Mouse (Mus musculus): ENCODE measurements around the gene Fcer1g. TPM values are rescaled to one million over a fixed set of nuclear protein-coding genes. Genes with fewer than 3 reads are reported as not detected.

Fcer1g gene
- not detected for polyA plus RNA-seq (2017; shearing (Covaris generic))

GRCm38 (mm10) chr1:171234126-171234525, at the start of gene Fcer1g:
Fcer1g (minus strand) TSS chr1:171234365.

DNA sequence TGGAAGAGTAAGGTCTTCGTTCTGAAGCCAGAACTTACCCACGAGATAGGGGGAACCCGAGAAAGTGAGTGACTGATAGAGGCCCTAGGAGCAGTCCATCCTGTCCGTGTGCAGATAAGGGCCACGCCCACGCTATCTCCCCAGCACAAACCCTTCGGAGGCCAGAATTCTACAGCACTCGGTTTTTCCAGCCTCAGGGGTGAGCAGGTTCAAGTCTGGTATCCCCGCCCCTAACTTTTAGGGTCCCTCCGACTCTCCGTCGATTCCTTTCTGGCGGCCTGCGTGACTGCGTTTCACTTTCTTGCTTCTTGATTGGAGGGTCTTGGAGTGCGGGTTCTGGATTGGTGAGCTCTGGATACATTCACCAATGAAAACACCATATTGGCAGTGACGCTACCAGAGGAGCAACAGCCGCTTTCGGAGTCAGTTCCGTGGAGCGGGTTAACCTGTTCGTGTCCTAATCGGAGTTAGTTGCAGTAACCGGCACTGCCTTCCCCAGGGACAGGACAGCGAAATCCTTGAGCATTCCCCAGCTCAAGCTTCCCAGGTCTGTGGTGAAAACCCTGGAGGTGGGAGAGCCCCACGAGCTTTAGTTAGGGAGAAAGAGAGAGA, 46.9 kb upstream of the Fcer1g start, which contains the start of gene Ppox:
Gene Ppox (minus strand): TSS at position 271 of the 612 bp plus-strand sequence.

DNA sequence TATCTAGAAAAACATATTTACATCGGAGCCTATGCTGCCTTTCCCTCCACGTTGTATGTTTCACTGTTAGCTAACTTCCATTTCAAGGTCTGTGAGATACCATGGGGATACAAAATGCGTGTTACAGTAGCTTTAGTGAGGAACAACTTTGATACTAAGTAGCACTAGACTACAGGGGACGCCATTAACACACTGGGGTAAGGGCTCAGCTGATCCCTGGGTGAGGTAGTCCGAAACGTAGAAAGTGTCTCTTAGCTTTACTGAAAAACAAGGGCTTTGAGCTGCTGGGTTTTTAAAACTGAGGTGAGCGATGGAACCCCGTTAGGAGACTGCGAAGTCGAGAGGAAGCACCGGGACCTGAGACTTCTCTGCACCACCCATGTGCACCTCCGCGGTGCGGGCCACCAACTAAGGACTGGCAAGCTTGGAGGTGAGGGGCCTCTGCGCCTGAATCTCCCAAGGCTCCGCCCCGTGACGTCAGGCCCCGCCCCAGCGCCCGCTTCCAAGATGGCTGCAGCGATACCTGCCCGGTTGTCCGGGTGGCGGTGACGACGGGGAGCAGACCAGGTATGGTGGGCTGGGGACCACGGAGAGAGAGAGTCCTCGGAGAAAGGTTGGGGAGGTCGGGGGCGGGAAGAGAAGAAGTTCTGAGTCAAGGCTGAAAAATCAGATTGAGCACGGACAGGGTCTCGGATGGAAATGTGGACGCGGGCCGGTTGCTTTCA, 35.8 kb upstream of the Fcer1g start, which contains the start of gene B4galt3:
Gene B4galt3 (plus strand): TSS at position 481 of the 725 bp plus-strand sequence.

GRCm38 (mm10) chr1:171250680-171251593, 16.8 kb upstream of the Fcer1g start, which contains the start of gene Ndufs2:
Ndufs2 (minus strand) TSS chr1:171251388.

GRCm38 (mm10) chr1:171249913-171250600, 15.9 kb upstream of the Fcer1g start, which contains the start of gene Adamts4:
Adamts4 (plus strand) TSS chr1:171250421.

DNA sequence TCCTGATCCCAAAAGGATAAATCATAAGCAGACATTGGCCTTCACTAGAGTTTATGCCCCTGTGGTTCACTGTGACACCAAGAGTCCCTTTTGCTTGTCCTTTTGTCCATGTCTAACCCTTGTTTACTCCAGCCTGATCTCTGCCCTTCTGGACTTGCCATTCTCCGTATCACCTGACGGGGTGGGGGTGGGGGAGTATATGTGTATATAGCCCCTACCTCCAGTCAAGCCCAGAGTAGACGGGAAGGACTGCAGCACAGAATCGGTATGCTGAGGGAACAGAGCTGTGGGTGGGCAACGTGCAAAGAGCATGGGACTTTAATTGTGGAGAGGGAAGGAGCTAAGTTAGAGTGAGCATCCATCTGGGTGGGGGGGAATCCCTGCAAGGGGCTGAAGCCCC, 9.3 kb downstream of the Fcer1g start, which contains the start of gene Apoa2:
Gene Apoa2 (plus strand): TSS at position 198 of the 400 bp plus-strand sequence.

GRCm38 (mm10) chr1:171222238-171223155, 11.7 kb downstream of the Fcer1g start, which contains the start of gene Tomm40l:
Tomm40l (minus strand) TSS chr1:171222514.

DNA sequence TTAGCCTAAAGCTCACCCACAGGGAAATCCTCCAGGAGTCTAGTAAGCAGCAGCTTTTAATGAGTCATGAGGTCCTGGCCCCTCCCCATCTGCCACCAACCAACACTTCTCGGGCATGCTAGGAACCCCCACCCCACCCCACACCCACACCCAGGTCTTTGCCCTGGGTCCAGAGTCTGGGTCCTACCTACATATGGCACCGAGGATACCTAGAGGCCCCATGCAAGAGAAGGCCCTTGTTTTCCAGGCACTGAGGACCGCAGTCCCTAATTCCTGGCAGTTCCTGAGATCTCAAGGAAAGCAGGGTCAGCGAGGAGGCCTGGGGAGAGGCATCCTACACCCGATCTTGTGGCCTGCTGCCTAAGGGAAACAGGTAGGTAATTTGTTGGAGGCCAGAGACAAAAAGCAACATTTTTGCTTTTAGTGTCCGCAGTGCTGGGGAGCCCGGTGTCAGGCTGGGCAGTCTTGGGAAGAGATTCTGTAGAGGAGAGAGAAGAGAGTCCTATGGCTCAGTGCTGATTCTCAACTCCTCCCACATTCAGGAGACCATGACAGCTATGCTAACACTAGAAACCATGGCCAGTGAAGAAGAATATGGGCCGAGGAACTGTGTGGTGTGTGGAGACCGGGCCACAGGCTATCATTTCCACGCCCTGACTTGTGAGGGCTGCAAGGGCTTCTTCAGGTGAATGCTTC, 20.2 kb downstream of the Fcer1g start, which contains the start of gene Nr1i3:
Gene Nr1i3 (plus strand): TSS at position 170 of the 696 bp plus-strand sequence.

DNA sequence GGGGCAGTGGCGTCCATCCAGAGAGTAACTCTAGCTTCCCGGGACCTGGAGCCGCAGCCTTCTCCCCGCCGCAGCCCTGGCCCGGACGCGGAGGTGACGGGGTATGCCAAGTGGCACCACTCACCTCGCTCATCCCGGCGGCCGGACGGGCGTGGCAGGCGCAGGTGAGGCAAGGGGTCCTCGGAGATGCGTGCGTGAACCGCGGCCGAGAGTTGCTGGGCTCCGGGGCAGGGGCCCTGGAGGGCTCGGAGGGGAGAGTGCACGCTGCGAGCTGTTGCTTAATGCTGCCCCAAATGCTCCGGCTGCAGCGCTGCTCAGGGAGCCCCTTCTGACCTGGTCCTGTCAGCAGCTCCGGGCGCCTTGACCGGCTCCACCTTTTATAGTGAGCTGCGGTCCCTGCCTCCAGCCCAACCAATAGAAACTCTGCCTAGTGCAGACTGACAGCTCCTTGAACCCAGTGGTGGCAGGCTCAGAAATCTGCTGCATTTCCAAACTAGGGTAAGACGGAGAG, 38.2 kb downstream of the Fcer1g start, which contains the start of gene Pcp4l1:
Gene Pcp4l1 (minus strand): TSS at position 382 of the 511 bp plus-strand sequence.

Other genes with a start within 250 kb of the Fcer1g start
- gene Fcgr4, start 215.4 kb downstream of the Fcer1g start, polyA plus RNA-seq (2017; shearing (Covaris generic)): not detected
- gene Fcgr3, start 169.4 kb downstream of the Fcer1g start, polyA plus RNA-seq (2017; shearing (Covaris generic)): 1.3 TPM
- gene Cfap126, start 120.4 kb downstream of the Fcer1g start, polyA plus RNA-seq (2017; shearing (Covaris generic)): not detected
- 119 TPM for gene Sdhc, start 83.8 kb downstream of the Fcer1g start, polyA plus RNA-seq (2017; shearing (Covaris generic))
- not detected for gene Mpz, start 83.7 kb downstream of the Fcer1g start, polyA plus RNA-seq (2017; shearing (Covaris generic))
- not detected for gene Pcp4l1, start 38.1 kb downstream of the Fcer1g start, polyA plus RNA-seq (2017; shearing (Covaris generic))
- gene Nr1i3, start 20.4 kb downstream of the Fcer1g start, polyA plus RNA-seq (2017; shearing (Covaris generic)): 0.37 TPM
- gene Tomm40l, start 11.9 kb downstream of the Fcer1g start, polyA plus RNA-seq (2017; shearing (Covaris generic)): 17.5 TPM
- gene Apoa2, start 9.3 kb downstream of the Fcer1g start, polyA plus RNA-seq (2017; shearing (Covaris generic)): not detected
- 0.12 TPM for gene Adamts4, start 16.1 kb upstream of the Fcer1g start, polyA plus RNA-seq (2017; shearing (Covaris generic))
- 124 TPM for gene Ndufs2, start 17.0 kb upstream of the Fcer1g start, polyA plus RNA-seq (2017; shearing (Covaris generic))
- gene B4galt3, start 36.0 kb upstream of the Fcer1g start, polyA plus RNA-seq (2017; shearing (Covaris generic)): 51.8 TPM
- 62.3 TPM for gene Ppox, start 46.8 kb upstream of the Fcer1g start, polyA plus RNA-seq (2017; shearing (Covaris generic))
- gene Usp21, start 53.6 kb upstream of the Fcer1g start, polyA plus RNA-seq (2017; shearing (Covaris generic)): 57.4 TPM
- 50.7 TPM for gene Ufc1, start 60.7 kb upstream of the Fcer1g start, polyA plus RNA-seq (2017; shearing (Covaris generic))
- 32.6 TPM for gene Dedd, start 94.8 kb upstream of the Fcer1g start, polyA plus RNA-seq (2017; shearing (Covaris generic))
- gene Nit1, start 111.3 kb upstream of the Fcer1g start, polyA plus RNA-seq (2017; shearing (Covaris generic)): 39.4 TPM
- gene Pfdn2, start 111.3 kb upstream of the Fcer1g start, polyA plus RNA-seq (2017; shearing (Covaris generic)): 112 TPM
- gene Klhdc9, start 126.4 kb upstream of the Fcer1g start, polyA plus RNA-seq (2017; shearing (Covaris generic)): not detected
- 0.10 TPM for gene Nectin4, start 135.7 kb upstream of the Fcer1g start, polyA plus RNA-seq (2017; shearing (Covaris generic))
- gene Arhgap30, start 154.6 kb upstream of the Fcer1g start, polyA plus RNA-seq (2017; shearing (Covaris generic)): 159 TPM
- 73.6 TPM for gene Usf1, start 176.9 kb upstream of the Fcer1g start, polyA plus RNA-seq (2017; shearing (Covaris generic))
- gene Tstd1, start 184.5 kb upstream of the Fcer1g start, polyA plus RNA-seq (2017; shearing (Covaris generic)): 3.6 TPM
- gene F11r, start 203.2 kb upstream of the Fcer1g start, polyA plus RNA-seq (2017; shearing (Covaris generic)): 0.19 TPM

Measured in naive thymus-derived CD4-positive, alpha-beta T cell, adult 5 months (primary cell).